Mouse (Mus musculus): ENCODE measurements around the gene Slc35e4. TPM values are rescaled to one million over a fixed set of nuclear protein-coding genes. Genes with fewer than 3 reads are reported as not detected.

Gene Slc35e4
- polyA plus RNA-seq, 2 experiments from 2014 or later: 1.1 to 1.2 TPM

DNA sequence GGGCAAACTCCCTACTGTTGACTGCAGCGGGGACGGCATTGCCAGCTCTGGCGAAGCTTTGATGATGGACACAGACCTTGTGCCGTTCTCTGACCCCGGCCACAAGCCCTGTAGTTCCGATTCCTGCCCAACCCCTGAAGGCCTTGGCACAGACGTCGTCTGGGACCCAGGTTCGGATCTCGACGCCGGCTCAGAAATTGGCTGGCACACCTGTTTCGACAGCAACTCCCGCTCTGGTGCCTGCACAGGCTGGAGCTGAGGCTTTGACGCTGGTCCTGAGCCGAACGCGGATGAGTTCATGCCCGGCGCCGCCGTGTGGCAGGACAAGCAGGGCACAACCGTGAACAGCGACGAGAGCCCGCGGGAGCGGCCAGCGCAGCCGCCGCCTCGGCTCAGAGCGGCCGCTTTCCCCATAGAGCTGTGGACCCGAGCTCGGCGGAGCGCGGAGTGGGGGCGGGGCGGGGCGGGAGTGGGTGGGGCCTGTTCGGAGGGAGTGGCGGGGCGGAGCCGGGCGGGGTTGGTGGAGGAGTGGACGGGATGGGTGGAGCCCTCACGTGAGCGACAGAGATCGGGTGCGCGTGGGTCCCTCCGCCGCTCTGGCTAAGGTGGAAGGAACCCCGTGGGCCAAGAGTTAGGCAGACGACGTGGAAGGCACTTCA lies 50.9 kb downstream of the Slc35e4 start, which contains the start of gene Osbp2:
Gene Osbp2, minus strand, starts transcription at position 450 of the 659 bp plus-strand sequence.
- ATAC-seq: peak; percentile 43

GRCm38 (mm10) chr11:3862661-3863453 lies 51.6 kb downstream of the Slc35e4 start:
- no peak for ATAC-seq

- no peak for ATAC-seq
Observed at GRCm38 (mm10) chr11:3860361-3860760, 54.1 kb downstream of the Slc35e4 start.

DNA sequence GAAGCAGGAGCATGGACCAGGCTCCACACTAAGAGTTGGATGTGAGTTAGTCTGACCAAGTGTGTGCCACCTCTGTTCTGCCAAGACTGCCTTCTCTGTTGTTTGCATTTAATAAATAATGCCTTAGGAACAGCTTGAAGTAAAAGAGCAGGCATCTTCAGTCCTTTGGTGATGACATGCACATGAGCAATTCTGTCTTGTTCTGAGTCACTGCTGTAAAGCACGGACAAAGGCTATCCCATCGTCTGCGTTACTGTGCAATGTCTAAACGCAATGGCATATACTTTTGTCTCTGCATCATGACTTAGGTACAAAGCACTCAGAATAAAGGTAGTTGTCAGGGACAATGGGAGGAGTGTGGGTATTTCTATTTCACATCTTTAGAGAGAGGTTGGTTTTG lies 54.7 kb downstream of the Slc35e4 start:
- no peak for ATAC-seq

GRCm38 (mm10) chr11:3857902-3858301 lies 56.6 kb downstream of the Slc35e4 start:
- ATAC-seq: no peak

Other genes with a start within 250 kb of the Slc35e4 start
- gene Osbp2, start 50.8 kb downstream of the Slc35e4 start, polyA plus RNA-seq (2017; shearing (Covaris generic)): not detected
- gene 4921536K21Rik, start 19.6 kb downstream of the Slc35e4 start, polyA plus RNA-seq (2017; shearing (Covaris generic)): not detected
- gene Dusp18, start 19.4 kb downstream of the Slc35e4 start, polyA plus RNA-seq (2017; shearing (Covaris generic)): under 1 TPM; 0.10 to 0.20 TPM
- 10 to 100 TPM; 20.4 to 23.1 TPM for gene Tcn2, start 17.5 kb upstream of the Slc35e4 start, polyA plus RNA-seq (2017; shearing (Covaris generic))
- gene Pes1, start 49.3 kb upstream of the Slc35e4 start, polyA plus RNA-seq (2017; shearing (Covaris generic)): 10 to 100 TPM; 45.6 to 74.8 TPM
- not detected for gene 4930556J24Rik, start 62.1 kb upstream of the Slc35e4 start, polyA plus RNA-seq (2017; shearing (Covaris generic))
- not detected for gene Gal3st1, start 69.0 kb upstream of the Slc35e4 start, polyA plus RNA-seq (2017; shearing (Covaris generic))
- not detected for gene Sec14l4, start 116.8 kb upstream of the Slc35e4 start, polyA plus RNA-seq (2017; shearing (Covaris generic))
- gene Sec14l3, start 150.2 kb upstream of the Slc35e4 start, polyA plus RNA-seq (2017; shearing (Covaris generic)): not detected
- 1 to 10 TPM; 1.4 to 2.8 TPM for gene Mtfp1, start 180.8 kb upstream of the Slc35e4 start, polyA plus RNA-seq (2017; shearing (Covaris generic))
- gene Sec14l2, start 208.8 kb upstream of the Slc35e4 start, polyA plus RNA-seq (2017; shearing (Covaris generic)): 1 to 10 TPM in 1 of 2 experiments, under 1 TPM in 1; 0.48 to 1.2 TPM
- gene Rnf215, start 220.5 kb upstream of the Slc35e4 start, polyA plus RNA-seq (2017; shearing (Covaris generic)): 10 to 100 TPM in 1 of 2 experiments, 1 to 10 TPM in 1; 8.8 to 11.5 TPM
- 1 to 10 TPM; 1.4 to 2.7 TPM for gene Ccdc157, start 245.6 kb upstream of the Slc35e4 start, polyA plus RNA-seq (2017; shearing (Covaris generic))
- gene Sf3a1, start 245.7 kb upstream of the Slc35e4 start, polyA plus RNA-seq (2017; shearing (Covaris generic)): 10 to 100 TPM; 49.6 to 53.0 TPM

All from activated CD4-positive, CD25-positive, alpha-beta regulatory T cell, adult 4 months (primary cell).